Mouse (Mus musculus) inflammation-experienced regulatory T-cells, adult 16 weeks (primary cell): ENCODE measurements around the gene Lrrn4cl. TPM values are rescaled to one million over a fixed set of nuclear protein-coding genes. Genes with fewer than 3 reads are reported as not detected.

Source experiments
- polyA plus RNA-seq: library from polyadenylated mRNA; unstranded; fragments of 100-300 nt; shearing (Covaris generic); gene quantifications from one replicate; pipeline ENCODE4 v1.2.1, GENCODE M21; 2017

Lrrn4cl gene
- polyA plus RNA-seq, result not detected

DNA sequence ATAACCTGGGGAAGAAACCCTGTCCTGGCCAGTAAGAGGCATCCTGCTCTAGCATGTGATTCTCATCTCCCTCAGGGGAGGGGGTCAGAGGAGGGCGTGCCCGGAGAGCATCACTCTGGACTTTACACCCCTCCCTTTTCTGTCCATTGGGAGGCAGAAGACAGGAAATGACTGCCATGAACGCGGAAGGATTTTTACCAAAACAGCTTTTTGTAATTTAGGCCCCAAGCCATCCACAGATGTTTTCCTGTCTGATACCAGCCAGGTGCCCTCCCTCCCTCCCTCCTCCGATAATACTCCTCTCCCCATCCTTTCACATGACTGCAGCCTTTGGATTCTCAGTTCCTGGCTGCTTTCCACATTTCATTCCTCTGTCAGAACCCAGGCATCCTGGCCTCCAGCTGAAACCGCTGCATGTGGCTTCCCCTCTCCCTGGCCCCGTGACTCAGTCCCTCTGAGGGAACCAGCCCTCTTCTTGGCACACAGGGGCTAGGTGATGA is at the start of gene Lrrn4cl:
TSS of gene Lrrn4cl (plus strand) at position 367 of the 500 bp plus-strand sequence.

DNA sequence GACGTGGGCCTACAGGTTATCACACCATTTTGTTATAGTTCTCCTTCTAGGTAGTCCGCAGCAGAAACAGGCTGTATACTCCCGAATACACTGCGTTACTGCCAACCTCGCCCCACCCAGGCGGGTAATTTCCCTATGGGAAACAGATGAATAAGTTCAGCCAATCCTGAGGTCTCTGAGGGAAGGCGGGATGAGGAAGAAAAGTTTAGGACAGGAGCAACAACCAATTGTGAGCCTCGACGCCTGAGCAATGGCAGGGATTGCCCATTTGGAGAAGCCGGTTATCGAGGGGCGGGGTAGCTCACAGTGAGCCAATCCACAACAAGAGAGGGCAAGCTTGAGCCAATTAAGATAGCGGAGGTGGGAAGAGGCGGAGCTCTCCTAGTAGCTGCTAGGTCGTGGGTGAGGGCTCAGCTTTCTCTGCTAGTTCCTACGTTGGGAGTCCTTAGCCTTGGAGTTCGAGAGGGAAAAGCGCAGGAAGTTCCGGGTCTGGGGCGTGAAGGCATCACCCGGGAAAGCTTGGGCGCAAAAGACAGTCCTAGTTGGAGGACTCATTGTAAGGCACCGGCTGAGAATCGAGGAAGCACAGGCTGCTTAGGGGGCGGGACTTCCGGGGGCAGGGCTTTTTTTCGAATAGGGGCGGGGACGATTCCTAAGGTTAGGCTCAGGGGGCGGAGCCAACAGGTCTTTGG is 48.3 kb upstream of the Lrrn4cl start, which contains the start of gene Zbtb3:
TSS of gene Zbtb3 (plus strand) at position 426 of the 692 bp plus-strand sequence.

DNA sequence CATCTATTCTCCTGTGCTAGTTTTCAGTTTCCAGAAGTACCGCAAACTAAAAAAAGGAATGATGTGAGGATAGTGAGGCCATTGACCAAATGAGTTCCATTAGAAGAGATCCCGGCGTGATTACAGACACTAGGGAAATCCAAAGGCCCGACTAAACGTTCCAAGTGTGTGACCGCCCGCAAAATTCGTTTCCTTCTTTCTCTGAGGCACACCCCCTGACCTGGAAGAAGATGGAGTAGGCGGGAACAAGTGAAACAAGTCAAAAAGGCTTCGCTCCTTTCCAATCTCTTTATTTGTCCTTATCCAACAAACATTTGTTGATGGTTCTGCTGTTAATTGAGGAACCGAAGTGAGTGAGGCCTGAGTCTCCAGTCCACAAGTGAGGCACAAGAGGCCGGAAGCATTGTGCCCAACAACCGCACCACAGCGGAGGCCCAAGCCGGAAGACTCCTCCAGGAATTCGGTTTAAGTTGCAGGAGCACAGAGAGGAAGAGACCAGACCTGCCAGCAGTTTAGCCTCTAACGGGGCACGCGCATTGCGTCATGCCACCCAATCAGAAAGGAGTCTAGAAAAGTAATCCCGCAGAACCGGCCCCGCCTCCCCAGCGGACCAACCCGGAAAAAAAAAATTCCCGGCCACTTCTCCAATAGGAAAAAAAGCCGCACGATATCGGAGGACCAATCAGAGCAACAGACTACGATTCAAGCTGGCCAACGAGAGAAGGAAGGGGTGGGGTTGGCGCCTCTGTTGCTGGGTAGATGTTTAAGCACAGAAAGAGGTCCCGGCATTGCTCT is 31.6 kb upstream of the Lrrn4cl start, which contains the start of gene Ttc9c:
TSS of gene Ttc9c (minus strand) at position 533 of the 795 bp plus-strand sequence.

DNA sequence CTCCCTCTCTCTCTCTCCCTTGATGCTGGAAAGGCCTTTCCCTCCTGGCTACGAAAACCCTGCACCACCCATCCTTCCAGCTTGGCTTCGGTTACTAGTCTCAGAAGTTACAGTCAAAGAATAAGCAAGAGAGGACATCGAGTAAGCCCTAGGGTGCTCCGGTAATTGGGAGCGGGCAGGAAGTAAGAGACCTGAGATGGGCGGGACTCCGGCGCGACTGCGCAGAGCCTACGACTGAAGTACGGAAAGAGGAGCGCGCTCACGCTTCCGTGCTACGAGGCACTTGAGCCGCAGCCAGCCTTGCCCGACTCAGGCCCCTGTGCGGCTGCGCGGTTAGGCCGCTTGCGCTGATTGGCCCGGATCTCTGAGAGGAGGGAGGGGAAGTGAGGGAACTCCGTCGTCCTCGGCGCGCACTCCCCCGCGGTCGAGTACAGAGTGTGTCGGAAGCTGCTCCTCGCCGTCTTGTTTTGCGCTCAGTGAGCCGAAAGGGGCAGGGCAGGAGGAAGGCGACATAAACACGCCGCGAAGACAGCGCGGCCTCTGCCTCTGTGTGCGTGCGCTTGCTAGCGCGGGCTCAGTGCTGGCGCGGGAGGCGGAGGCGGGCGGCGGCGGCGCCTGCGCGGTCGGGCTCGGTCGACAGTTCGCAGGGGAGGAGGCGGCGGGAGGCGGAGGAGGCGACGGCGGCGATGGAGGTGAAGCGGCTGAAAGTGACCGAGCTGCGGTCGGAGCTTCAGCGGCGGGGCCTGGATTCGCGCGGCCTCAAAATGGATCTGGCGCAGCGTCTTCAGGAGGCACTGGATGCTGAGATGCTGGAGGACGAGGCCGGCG is 30.8 kb upstream of the Lrrn4cl start, which contains the start of gene Hnrnpul2:
TSS of gene Hnrnpul2 (plus strand) at position 415 of the 828 bp plus-strand sequence.

DNA sequence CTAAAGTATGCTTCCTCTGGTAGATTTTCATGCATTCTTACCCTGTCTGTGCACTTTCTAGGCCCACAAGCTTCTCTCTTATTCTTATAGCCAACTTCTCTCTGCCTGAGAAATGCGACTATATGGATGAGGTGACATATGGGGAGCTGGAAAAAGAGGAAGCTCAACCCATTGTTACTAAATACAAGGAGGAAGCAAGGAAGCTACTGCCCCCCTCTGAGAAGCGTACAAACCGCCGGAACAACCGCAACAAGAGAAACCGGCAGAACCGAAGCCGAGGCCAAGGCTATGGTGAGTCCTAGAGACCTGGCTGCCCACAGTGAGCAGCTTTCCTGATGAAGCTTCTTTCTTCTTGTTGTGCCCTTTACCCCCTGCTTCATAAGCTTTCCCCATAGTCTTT is 20.9 kb upstream of the Lrrn4cl start, which contains the start of gene AC129217.1:
TSS of gene AC129217.1 (plus strand) at position 114 of the 400 bp plus-strand sequence.

DNA sequence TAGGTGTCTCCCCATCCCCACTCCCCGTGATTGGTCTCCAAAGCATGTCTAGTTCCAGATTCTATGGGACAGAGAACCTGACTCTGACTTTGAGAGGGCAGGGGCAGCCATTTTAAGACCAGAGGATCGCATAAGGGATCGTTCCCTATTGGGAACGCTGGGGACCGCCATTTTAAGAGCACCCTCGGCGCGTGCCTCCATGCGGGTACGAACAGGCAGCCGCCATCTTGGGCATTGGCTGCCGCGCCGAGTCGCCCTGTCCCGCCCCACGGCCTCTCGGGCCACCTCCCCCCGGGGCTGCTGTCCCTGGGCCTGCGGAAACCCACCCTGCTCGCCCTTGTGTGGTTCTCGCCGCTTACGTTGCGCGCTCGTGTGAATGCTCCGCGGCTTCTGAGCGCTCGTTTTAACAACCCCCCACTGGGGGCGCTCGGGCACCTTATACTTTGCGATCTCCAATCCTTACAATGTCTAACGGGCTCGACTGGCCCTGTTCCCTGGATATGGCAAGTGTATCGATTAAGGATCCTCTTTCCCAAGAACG is 13.2 kb upstream of the Lrrn4cl start, which contains the start of gene Bscl2:
TSS of gene Bscl2 (plus strand) at position 217 of the 541 bp plus-strand sequence.

DNA sequence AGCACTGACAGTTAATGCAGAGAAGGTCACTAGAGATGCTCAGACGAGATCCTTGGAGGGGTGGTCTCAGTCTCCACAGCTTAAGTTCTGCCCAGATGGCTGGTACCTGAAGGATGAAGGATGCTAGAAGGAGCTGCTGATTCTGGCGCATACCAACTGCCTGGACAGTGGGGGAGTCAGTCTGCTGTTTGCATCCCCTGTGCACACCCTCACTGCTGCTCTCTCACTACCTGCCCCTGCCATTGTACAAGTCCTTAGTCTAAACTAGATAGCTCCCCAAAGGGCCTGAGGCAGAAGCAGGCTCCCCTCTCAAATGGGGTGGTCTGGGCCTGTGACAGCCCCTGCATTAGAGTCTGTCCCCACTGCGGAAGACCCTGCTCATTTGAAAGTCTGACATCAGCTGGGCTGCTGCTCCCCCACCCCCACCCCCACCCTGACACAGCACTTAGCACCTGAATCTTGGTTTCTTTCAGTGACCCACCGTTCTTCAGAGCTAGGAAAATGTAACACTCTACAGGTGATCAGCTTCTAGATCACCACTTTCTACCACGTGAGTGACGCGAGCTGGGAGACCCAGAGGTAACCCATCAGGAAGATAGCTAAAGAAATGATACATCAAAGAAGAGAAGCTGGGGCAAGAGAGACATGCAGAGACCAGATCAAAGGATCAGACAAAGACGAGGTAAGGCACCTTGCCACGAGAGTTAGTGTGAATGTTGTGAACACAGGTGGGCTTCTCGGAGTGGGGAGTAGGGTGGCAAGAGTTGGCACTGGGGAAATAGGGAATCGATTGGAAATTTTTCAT is 11.3 kb upstream of the Lrrn4cl start, which contains the start of gene Gng3:
TSS of gene Gng3 (minus strand) at position 92 of the 805 bp plus-strand sequence.

DNA sequence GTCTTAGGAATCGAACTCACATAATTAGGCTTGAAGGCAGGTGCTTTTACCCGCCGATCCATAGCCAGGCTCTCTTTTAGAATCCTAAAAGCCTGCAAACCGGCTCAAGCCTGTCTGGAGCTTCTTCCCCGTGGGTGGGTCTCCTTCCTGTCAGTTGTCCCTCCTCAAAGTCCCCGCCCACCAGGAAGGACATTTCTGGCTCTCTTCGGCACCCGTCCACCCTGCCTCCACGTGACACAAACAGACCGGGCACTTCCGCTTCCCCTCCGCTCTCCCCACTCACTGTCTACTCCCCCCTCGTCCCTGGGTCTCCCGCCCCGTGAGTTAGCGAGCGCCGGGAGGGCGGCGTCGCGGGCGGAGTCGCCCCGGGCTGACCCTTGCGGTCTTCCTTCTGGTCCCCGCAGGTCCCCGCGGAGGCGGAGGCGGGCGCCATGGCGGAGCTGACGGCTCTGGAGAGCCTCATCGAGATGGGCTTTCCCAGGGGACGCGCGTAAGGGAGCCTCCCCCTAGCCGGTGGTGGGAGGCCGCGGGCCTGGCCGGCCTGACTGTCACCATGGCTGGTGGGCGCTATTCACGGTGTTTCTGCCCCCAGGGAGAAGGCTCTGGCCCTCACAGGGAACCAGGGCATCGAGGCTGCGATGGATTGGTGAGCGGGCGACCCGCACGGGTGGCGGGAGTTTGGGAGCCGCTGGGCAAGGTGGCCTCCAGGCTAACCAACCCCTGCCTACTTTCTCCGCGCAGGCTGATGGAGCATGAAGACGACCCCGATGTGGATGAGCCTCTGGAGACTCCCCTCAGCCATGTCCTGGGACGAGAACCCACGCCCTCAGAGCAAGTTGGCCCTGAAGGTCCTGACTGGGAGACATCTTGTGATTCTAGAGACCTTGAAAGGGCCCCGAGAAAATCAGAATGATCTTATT is 21.0 kb downstream of the Lrrn4cl start, which contains the start of gene Ubxn1:
TSS of gene Ubxn1 (plus strand) at position 230 of the 920 bp plus-strand sequence.

DNA sequence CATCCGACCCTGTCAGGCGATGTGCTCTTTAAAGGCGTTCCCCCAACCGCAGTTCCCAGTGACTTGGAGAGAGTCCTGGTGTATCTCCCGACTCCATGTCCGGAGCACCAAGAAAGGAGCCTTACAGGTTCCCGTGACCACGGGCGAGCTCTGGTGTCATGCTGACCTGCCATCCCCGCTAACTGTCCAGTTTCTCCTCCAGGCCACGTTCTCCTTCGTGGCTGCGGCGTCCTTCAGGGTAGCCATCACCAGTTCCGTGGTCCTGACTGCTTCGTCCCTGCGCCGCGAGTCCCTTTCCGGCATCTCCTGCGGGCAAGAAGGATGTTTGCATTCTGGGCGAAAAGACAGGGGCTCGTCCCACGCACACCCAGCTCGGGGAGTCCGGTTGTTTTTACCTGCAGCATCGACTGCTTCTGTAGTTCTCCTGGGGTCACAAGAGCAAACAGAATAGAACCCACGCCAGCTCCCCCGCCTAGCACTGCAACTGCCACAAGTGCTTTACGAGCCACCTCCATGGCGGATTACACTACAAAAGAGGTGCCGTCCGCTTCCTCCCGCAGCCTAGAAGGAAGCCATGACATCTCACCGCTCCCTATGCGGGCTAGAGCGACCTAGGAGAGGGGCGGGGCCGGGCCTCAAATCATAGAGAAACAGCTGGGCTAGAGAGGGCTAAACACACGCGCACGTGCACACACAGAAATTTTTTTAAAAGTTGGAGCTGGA is 29.9 kb downstream of the Lrrn4cl start, which contains the start of gene Uqcc3:
TSS of gene Uqcc3 (minus strand) at position 613 of the 723 bp plus-strand sequence.

DNA sequence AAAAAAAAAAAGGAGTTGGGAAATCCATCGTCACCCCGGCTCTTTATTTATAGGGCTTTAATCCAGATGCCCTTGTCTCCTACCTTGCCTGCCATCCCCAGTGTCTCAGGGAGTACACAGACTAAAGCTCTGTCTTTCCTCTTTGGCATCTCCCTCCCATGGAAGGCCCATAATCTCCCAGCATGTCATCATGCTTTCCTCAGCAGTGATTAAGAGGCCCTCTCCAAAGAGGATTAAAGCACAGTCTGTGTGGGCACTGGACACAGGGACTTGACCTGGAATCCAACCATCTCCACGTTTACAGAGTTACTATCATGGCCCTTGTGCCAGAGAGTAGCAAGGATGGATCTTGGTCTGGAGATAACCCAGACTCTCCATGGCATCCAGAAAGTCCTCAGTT is 33.0 kb downstream of the Lrrn4cl start, which contains the start of the genes Lbhd1 and Gm49403:
TSS of gene Lbhd1 (plus strand) at position 117 of the 400 bp plus-strand sequence.
TSS of gene Gm49403 (plus strand) at position 315 of the 400 bp plus-strand sequence.

DNA sequence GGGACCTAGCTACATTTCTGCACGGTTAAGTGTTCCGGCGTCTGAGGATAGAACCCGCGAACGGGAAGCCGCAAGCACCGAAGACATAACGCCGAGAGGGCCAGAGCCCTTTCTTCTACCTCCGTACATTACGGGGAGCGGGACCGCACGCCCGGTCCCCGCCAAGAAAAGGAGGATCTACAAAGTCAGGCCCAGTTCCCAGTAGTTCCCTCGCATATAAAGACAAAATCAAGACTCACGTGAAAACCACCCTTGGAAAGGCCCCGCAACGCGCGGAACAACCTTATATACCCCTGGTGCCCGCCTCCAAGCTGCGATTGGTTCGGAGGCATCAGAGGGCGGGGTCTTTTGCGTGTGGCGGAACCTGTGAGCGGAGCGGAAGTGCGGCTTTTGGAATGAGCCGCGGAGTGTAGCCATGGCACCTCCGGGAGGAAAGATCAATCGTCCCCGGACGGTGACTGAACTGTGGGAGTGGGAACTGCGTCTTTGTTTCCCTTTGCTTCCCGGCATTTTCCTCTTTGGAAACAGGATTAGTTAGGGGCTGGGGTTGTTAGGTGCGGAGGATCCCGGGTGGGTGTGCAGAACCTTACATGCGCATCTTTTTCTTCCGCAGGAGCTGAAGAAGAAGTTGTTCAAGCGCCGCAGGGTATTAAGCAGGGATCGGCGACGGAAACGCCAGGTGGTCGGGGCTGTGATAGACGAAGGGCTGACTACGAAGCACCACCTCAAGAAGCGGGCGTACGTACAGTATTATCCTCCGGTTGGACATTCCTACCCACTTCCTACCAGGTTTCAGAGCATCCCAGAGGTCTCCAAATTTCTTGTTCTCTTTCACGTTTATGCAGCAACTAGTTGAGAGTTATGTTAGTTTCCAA is 38.2 kb downstream of the Lrrn4cl start, which contains the start of the genes 1810009A15Rik and Gm49416:
TSS of gene 1810009A15Rik (plus strand) at position 343 of the 875 bp plus-strand sequence.
TSS of gene Gm49416 (plus strand) at position 416 of the 875 bp plus-strand sequence.

DNA sequence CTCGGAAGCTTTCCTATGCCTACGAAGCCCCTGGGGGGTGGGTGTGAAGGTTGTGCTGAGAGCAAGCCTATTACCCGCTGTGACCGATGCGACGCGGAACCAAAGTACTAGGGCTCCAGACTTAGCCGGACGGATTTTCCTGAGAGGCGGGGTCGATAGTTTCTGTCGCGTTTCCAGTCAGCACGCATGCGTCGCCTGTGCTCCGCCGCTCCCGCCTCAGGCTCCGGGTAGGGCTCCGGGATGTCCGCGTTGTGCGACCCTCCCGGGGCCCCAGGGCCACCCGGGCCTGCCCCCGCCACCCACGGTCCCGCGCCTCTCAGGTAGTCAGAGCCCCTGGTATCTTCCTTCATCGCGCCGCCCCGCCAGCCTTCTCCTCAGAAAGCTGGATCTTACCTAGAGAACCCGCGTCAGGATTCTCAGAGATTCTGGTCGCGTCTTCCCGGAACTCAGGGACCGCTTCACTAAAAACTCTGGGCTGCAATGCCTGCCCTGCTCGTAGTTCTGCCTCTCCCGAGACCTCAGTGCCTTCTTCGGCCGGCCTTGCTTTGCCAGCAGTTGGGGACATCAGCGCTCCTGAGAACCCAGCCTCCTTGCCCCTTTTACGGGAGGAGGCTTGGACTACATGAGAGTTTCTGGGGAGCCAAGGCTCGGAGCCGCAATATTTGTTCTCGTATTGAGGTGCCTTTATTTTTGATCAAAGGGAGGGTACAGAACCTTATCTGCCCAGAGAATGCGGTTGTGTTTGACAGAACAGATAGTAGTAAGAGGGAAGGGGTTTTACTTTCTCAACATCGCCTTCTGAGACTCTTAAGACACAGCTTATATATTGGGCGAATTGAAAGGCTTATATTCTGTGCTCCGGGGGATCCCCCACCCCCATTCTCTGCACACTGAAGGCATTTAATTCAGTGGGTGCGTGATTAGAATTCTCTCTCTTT is 42.5 kb downstream of the Lrrn4cl start, which contains the start of gene Ints5:
TSS of gene Ints5 (plus strand) at position 177 of the 938 bp plus-strand sequence.

DNA sequence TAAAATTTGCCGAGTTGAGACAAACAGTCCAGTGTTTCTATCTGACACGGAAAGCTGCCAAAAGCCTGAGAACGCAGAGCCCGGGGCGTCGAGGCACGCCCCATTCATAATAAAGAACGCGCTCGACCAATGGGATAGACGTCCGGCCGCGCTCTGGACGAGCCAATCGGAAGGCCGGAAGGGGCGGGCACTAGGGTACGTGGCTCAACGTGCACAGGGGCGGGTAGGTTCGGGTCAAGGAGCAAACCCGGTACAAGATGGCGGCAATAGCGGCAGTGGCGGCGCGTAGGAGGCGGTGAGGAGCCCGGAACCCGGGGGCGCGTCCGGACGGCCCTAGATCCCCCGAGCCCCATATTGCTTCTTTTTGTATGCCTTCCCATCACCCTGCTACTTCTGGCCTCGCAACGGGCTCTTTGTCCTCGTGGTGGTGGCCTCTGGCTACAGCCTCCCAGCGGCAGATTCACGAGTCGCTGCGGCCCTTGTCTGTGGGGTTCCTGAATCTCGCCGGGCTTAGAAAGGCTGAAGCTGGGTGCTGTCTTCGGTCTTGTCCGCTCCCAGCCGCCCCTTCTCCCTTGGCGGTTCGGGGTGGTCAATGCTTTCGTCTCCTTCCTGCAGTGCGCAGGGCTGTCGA is 47.4 kb downstream of the Lrrn4cl start, which contains the start of gene Ganab:
TSS of gene Ganab (plus strand) at position 207 of the 631 bp plus-strand sequence.

